Mouse (Mus musculus): ENCODE data around the gene Taok2.
"Not testable (repeated sequence)": the region's sequence is repeated elsewhere in the genome, so short reads cannot be mapped to it uniquely, and the experiment has no call there.

Taok2 gene

GRCm38 (mm10) chr7:126884286-126885164 lies at the start of gene Taok2:
Gene Taok2 (minus strand): TSS chr7:126884703.
- DNase-seq (ENCODE audit: low read depth, low spot score): peak; percentile 100

- no peak for DNase-seq (ENCODE audit: low read depth, low spot score)
Observed at GRCm38 (mm10) chr7:126932652-126933051, 48.1 kb upstream of the Taok2 start.

- no peak for DNase-seq (ENCODE audit: low read depth, low spot score)
Observed at GRCm38 (mm10) chr7:126929046-126929445, 44.5 kb upstream of the Taok2 start.

DNA sequence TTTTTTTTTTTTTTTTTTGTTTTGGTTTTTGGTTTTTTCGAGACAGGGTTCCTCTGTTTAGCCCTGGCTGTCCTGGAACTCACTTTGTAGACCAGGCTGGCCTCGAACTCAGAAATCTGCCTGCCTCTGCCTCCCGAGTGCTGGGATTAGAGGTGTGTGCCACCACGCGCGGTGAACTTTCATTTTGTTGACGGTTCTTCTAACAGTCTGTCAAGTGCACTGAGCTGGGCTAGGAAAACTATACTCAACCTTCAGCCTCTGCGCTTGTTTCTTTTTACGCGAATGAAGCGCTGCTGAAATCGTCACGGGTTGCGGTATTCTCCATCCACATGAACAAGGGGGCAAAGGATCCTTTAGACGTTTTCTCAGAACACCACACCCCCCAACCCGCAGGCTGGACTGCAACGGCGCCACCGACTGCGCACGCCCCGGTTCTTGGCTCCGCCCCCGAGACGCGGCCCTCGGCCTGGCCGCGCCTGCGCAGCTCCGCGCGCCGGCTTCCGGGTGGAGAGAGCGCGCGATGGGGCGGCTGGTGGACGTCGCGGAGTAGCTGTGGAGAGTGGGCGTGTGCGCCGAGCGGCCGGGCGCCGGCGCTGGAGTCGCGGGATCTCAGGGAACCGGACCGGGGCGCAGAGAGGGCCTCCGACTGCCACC lies 44.0 kb upstream of the Taok2 start, which contains the start of gene Kctd13:
Gene Kctd13, plus strand, starts transcription at position 496 of the 654 bp plus-strand sequence.
- peak; percentile 89 for DNase-seq (ENCODE audit: low read depth, low spot score)

DNA sequence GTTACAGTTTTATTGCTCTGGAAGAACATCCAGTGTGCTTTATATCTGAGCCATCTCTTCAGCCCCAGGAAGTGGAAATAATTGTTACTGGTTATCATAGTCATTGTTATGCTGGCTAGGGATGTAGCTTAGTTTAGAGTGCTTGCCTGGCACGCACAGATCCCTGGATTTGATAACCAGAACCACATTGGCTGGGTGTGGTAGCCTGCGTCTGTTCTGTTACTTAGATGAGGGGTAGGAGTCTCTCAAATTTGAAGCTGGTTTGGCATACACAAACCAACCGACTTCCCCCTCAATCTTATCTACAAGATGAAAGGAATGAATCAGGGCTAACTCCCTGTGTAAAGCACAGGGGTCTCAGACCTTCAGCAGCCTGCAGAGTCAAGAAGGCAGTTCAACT lies 41.8 kb upstream of the Taok2 start:
- no peak for DNase-seq (ENCODE audit: low read depth, low spot score)

DNA sequence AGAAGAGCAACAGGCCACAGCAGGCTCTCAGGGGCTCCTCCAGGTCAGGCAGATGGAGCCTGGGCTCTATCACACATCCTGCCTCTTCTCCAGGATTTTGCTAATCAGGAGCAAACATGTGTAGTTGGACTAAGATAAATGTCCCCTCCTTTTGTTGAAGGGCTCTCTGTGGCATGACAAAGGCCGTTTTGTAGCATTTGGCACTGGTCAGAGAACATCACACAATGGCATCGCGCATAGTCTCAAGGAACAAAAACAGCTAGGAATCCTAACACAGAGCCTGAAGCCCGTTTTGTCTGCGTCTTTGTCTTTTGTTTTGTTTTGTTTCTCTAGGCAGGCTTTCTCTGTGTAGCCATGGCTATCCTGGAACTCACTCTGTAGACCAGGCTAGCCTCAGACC lies 39.5 kb upstream of the Taok2 start:
- no peak for DNase-seq (ENCODE audit: low read depth, low spot score)

- no peak for DNase-seq (ENCODE audit: low read depth, low spot score)
Observed at GRCm38 (mm10) chr7:126922624-126923060, 38.1 kb upstream of the Taok2 start, which contains the start of gene Tmem219. Gene Tmem219 (minus strand): TSS chr7:126922917.

DNA sequence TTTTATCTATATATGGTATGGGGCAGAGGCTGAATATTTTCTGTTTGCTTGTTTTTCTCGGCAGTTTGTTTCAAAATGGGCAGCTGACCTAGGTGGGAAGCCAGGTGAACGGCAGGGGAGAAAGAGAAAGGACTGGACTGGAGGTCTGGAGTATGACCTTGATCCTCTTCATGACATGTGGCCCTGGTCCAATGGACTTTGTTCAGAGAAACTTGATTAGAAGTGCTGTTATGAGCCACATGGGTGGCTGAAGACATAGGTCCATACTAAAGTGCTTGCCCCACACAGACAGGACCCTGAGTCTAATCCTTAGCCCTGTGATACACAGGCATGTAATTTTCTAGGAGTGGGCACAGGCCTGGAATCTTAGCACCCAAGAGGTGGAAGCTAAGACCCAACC lies 37.1 kb upstream of the Taok2 start:
- DNase-seq (ENCODE audit: low read depth, low spot score): no peak

- DNase-seq (ENCODE audit: low read depth, low spot score): no peak
Observed at GRCm38 (mm10) chr7:126919973-126920372, 35.5 kb upstream of the Taok2 start.

DNA sequence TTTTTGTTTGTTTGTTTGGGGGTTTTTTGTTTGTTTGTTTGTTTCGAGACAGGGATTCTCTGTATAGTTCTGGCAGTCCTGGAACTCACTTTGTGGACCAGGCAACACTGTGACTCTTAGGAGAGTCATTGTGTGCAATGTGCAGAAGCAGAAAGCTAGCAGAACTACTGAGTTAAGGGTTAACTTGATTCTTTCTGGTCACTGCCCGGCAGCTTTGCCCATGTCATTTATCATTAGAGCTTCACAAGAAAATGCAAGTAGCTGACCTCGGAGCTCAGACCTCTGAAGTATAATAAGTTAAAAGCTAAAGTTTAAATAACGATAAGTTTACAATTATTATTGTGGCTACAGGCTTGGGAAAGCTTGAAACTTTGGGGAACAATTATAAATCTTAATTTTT lies 33.9 kb upstream of the Taok2 start:
- not testable (repeated sequence) for DNase-seq (ENCODE audit: low read depth, low spot score)

DNA sequence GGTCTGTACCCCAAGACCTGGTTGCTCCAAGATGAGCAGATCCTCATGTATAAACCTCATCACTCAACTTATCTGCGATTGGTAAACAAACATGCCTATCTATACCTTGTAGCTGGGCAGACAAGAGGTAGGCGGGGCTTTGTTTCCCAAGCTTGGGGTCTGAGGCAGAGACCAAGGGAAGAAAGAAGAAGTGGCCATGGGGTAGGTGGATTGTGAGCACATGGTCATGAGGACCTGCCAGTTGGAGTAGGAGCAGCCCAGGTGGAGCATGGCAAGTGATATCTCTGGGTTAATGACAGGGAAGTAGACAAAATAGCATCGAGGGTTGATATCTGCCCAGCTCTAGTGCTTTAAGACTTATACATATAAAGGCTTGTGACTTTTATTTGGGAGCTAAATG lies 30.3 kb upstream of the Taok2 start:
- DNase-seq (ENCODE audit: low read depth, low spot score): no peak

DNA sequence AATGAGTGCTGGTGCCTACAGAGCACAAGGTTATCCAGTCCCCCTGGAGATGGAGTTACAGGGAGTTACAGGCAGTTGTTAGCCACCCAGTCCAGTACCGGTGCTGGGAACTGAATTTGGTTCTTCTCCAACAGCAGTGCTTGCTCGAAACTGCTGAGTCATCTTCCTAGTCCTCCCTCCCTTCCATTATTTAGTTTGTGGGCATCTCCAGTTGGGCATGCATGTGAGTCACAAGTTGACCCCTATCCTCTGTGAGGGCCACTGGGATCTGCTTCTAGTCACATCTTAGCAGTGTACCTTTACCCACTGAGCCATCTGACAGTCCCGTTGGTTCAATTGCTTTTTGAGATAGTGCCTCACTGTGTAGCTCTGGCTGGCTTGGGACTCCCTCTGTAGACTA lies 21.1 kb upstream of the Taok2 start:
- DNase-seq (ENCODE audit: low read depth, low spot score): no peak

- not testable (repeated sequence) for DNase-seq (ENCODE audit: low read depth, low spot score)
Observed at GRCm38 (mm10) chr7:126899781-126900180, 15.3 kb upstream of the Taok2 start.

- peak; percentile 93 for DNase-seq (ENCODE audit: low read depth, low spot score)
Observed at GRCm38 (mm10) chr7:126898102-126898990, 13.8 kb upstream of the Taok2 start.

DNA sequence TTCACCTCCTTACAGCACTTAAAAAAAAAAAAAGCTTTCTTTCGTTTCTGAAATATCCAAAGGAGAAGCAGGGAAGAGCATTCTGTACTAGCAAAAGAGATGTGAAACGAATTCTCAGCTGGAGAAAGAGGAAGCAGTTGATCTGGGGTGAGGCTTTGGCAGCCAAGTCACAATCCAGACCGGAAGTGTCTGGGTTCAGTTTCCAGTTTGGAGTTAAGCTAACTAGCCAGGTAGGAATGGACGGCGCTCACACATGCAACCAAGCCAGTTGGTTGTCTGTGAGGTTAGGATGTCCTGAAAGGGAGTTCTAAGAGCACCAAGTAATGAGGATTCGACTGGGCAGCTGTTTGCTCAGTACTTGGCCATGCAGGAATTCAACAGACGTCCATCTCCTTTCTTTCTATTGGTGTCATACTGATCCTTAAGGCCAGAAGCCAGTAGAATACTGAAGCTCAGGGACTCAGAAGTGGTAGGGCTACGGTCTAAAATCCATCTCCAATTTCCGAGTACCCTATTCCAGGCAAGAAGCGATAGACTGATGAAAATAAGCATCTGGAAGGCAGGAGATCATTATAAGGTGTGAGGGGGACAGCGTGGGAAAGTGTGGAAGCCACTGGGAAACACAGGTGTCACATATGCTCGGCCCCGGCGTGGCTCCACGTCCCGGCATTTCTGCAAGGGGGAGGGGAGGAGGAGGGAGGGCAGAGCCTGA lies 13.0 kb upstream of the Taok2 start:
- DNase-seq (ENCODE audit: low read depth, low spot score): no peak

- no peak for DNase-seq (ENCODE audit: low read depth, low spot score)
Observed at GRCm38 (mm10) chr7:126896912-126897311, 12.4 kb upstream of the Taok2 start.

DNA sequence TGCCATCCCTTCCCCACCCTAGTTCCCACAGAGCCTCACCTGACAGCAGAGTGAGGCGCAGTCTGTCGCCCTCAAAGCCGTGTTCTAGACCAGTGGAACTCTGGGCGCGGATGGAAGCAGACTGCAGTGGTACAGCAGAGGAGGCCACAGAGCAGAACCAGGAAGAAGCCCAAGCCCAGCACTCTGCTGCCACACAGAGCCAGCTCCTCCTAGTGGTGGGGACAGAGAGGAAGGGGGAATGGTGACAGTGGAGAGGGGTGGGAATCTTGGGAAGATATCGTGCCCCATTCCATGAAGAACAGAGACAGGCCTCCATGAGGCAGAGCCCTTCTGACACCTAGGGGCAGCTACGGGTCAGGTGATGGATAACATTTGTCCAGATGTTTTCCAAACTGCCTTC lies 4.3 kb upstream of the Taok2 start:
- DNase-seq (ENCODE audit: low read depth, low spot score): peak; percentile 74

- no peak for DNase-seq (ENCODE audit: low read depth, low spot score)
Observed at GRCm38 (mm10) chr7:126887281-126887680, 2.8 kb upstream of the Taok2 start.

GRCm38 (mm10) chr7:126883731-126884181 lies 747 bp downstream of the Taok2 start:
- DNase-seq (ENCODE audit: low read depth, low spot score): no peak

- no peak for DNase-seq (ENCODE audit: low read depth, low spot score)
Observed at GRCm38 (mm10) chr7:126881040-126881439, 3.5 kb downstream of the Taok2 start.

DNA sequence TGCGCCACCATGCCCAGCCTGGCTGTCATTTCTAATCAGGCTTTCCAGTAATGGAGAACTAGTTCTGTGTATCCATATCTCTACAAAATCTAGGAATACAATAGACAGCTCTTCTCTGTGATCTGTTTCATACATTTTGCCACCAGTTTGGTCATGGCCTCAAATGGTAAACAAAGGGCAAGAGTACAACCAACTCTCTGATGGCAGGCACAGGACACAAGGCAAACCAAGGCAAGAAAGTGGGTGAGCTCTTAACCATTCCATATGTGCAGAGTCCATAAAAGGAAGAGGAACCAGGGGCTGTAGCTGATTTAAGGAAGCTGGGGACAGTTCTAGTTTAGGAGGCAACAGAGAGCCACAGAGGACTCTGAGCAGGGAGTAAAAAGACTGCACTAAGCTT lies 7.3 kb downstream of the Taok2 start:
- DNase-seq (ENCODE audit: low read depth, low spot score): no peak
